Mouse (Mus musculus): Measurements from ENCODE around the gene Ppp6r3. TPM values are rescaled to one million over a fixed set of nuclear protein-coding genes. Genes with fewer than 3 reads are reported as not detected.

Gene Ppp6r3
- total RNA-seq, 2 experiments from 2014 or later, result 82.7 to 88.5 TPM

GRCm38 (mm10) chr19:3562752-3563151 lies 12.8 kb downstream of the Ppp6r3 start:
- no peak overlapping the region for H3K27ac ChIP-seq
- no peak overlapping the region for H3K4me3 ChIP-seq
- TF ChIP-seq CTCF (conservative IDR thresholded peaks at IDR 0.05), result no peak
- no peak for DNase-seq (ENCODE audit: low spot score in 2 of 2)

GRCm38 (mm10) chr19:3562298-3562697 lies 13.3 kb downstream of the Ppp6r3 start:
- no peak for TF ChIP-seq CTCF (conservative IDR thresholded peaks at IDR 0.05)
- DNase-seq (ENCODE audit: low spot score in 2 of 2), result no peak
- H3K27ac ChIP-seq, result no peak overlapping the region
- no peak overlapping the region for H3K4me3 ChIP-seq

- Histone ChIP-seq H3K27ac (no peak overlapping the region), H3K4me3 (no peak overlapping the region)
- DNase-seq (ENCODE audit: low spot score in 2 of 2), result no peak
- no peak for TF ChIP-seq CTCF (conservative IDR thresholded peaks at IDR 0.05)
Observed at GRCm38 (mm10) chr19:3556169-3556827, 19.3 kb downstream of the Ppp6r3 start.

GRCm38 (mm10) chr19:3554785-3555184 lies 20.8 kb downstream of the Ppp6r3 start:
- no peak for DNase-seq (ENCODE audit: low spot score in 2 of 2)
- no peak for TF ChIP-seq CTCF (conservative IDR thresholded peaks at IDR 0.05)
- no peak overlapping the region for H3K4me3 ChIP-seq
- H3K27ac ChIP-seq, result no peak overlapping the region

- no peak for TF ChIP-seq CTCF (conservative IDR thresholded peaks at IDR 0.05)
- DNase-seq (ENCODE audit: low spot score in 2 of 2), result no peak
- H3K27ac ChIP-seq, result peak overlapping the region; percentile 56
- no peak overlapping the region for H3K4me3 ChIP-seq
Observed at GRCm38 (mm10) chr19:3551573-3552159, 23.9 kb downstream of the Ppp6r3 start.

- no peak overlapping the region for H3K4me3 ChIP-seq
- TF ChIP-seq CTCF (conservative IDR thresholded peaks at IDR 0.05), result no peak
- DNase-seq (ENCODE audit: low spot score in 2 of 2), result no peak
Observed at GRCm38 (mm10) chr19:3550101-3550500, 25.4 kb downstream of the Ppp6r3 start.

GRCm38 (mm10) chr19:3549263-3549662 lies 26.3 kb downstream of the Ppp6r3 start:
- no peak overlapping the region for H3K4me3 ChIP-seq
- TF ChIP-seq CTCF (conservative IDR thresholded peaks at IDR 0.05), result no peak
- no peak for DNase-seq (ENCODE audit: low spot score in 2 of 2)
- no peak overlapping the region for H3K27ac ChIP-seq

More at GRCm38 (mm10) chr19:3550101-3550500, 25.4 kb downstream of the Ppp6r3 start:
- H3K27ac ChIP-seq, result no peak overlapping the region

- Histone ChIP-seq H3K27ac (no peak overlapping the region), H3K4me3 (no peak overlapping the region)
- peak; percentile 42 for TF ChIP-seq CTCF (conservative IDR thresholded peaks at IDR 0.05)
- no peak for DNase-seq (ENCODE audit: low spot score in 2 of 2)
Observed at GRCm38 (mm10) chr19:3548311-3548710, 27.2 kb downstream of the Ppp6r3 start.

GRCm38 (mm10) chr19:3544995-3545394 lies 30.6 kb downstream of the Ppp6r3 start:
- no peak for DNase-seq (ENCODE audit: low spot score in 2 of 2)
- Histone ChIP-seq H3K4me3 (no peak overlapping the region), H3K27ac (no peak overlapping the region)
- TF ChIP-seq CTCF (conservative IDR thresholded peaks at IDR 0.05), result no peak

GRCm38 (mm10) chr19:3542591-3542990 lies 33.0 kb downstream of the Ppp6r3 start:
- no peak overlapping the region for H3K4me3 ChIP-seq
- no peak for TF ChIP-seq CTCF (conservative IDR thresholded peaks at IDR 0.05)
- no peak overlapping the region for H3K27ac ChIP-seq
- DNase-seq (ENCODE audit: low spot score in 2 of 2), result no peak

GRCm38 (mm10) chr19:3540997-3541396 lies 34.6 kb downstream of the Ppp6r3 start:
- Histone ChIP-seq H3K27ac (no peak overlapping the region), H3K4me3 (no peak overlapping the region)
- no peak for DNase-seq (ENCODE audit: low spot score in 2 of 2)
- no peak for TF ChIP-seq CTCF (conservative IDR thresholded peaks at IDR 0.05)

GRCm38 (mm10) chr19:3540254-3540653 lies 35.3 kb downstream of the Ppp6r3 start:
- H3K4me3 ChIP-seq, result no peak overlapping the region
- DNase-seq (ENCODE audit: low spot score in 2 of 2), result no peak
- no peak overlapping the region for H3K27ac ChIP-seq
- no peak for TF ChIP-seq CTCF (conservative IDR thresholded peaks at IDR 0.05)

GRCm38 (mm10) chr19:3539456-3539855 lies 36.1 kb downstream of the Ppp6r3 start:
- H3K27ac ChIP-seq, result no peak overlapping the region
- no peak for TF ChIP-seq CTCF (conservative IDR thresholded peaks at IDR 0.05)
- DNase-seq (ENCODE audit: low spot score in 2 of 2), result no peak
- H3K4me3 ChIP-seq, result no peak overlapping the region

- H3K4me3 ChIP-seq, result no peak overlapping the region
- DNase-seq (ENCODE audit: low spot score in 2 of 2), result no peak
- no peak for TF ChIP-seq CTCF (conservative IDR thresholded peaks at IDR 0.05)
- no peak overlapping the region for H3K27ac ChIP-seq
Observed at GRCm38 (mm10) chr19:3537658-3538057, 37.9 kb downstream of the Ppp6r3 start.
